Mouse (Mus musculus): ENCODE results near the gene Chst11.
A peak's percentile ranks its signal among the peaks of the same experiment; 100 is the strongest.

Gene Chst11

DNA sequence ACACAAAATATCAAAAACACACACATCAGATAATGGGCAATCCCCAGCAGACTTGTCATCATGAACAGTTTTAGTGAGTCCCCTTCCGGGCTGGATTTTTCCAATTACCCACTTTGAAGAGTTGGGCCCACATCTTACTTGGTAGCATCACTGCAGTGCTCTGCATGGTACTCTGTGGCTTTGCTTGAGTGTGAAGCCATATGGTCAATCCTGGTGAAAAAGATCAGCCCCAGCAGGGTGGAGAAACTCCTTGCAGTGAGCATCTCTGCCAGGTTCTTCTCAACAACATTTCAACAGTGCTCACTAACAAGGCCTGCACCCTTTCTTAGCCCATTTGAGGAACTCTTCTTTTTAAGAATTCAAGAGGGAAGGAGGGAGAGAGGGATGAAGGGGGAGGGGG lies 150.7 kb downstream of the Chst11 start:
- DNase-seq (ENCODE audit: low read depth in 1 of 2, low spot score in 2 of 2) = no peak

GRCm38 (mm10) chr10:83137103-83137502 lies 151.8 kb downstream of the Chst11 start:
- no peak for DNase-seq (ENCODE audit: low read depth in 1 of 2, low spot score in 2 of 2)

GRCm38 (mm10) chr10:83139276-83139675 lies 154.0 kb downstream of the Chst11 start:
- DNase-seq (ENCODE audit: low read depth in 1 of 2, low spot score in 2 of 2) = no peak

GRCm38 (mm10) chr10:83140258-83140936 lies 155.1 kb downstream of the Chst11 start:
- no peak for DNase-seq (ENCODE audit: low read depth in 1 of 2, low spot score in 2 of 2)

GRCm38 (mm10) chr10:83141434-83141833 lies 156.1 kb downstream of the Chst11 start:
- no peak for DNase-seq (ENCODE audit: low read depth in 1 of 2, low spot score in 2 of 2)

DNA sequence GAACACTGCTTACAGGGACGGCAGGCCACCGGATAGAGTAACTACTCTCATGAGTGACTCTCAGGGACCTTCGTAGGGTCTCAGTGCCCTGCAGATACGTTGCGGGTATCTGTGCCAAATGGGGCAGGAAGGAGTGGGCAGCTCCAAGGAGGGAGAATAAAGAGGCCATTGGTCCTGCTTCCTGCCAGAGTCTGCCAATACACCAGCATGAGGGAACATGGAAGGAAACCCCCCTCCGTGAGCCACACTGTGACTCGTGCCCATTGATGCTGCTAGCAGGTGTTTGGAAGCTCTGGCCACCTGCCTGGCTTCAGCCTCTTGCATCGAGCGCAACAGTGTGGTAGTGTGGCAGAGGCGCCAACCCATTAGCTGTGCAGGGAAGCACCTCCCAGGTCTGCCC lies 157.8 kb downstream of the Chst11 start:
- no peak for DNase-seq (ENCODE audit: low read depth in 1 of 2, low spot score in 2 of 2)

DNA sequence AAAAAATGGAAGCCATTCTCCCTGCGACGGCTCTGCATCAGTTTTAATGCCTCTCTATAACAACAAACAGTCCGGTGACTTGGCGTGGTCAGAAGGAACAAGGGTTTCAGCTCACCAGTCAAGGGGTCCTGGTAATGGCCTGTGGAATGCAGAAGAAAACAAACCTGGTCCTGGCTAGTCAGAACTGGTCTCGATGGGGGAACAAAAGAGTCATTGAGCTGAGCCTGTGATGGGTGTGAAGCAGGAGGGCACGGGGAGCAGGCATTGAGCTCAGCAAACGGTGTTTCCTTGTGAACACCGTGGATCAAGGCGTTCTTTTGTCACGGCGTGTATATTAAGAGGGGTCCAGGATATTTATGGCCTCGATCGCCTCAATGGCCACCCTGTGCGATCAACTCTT lies 160.5 kb downstream of the Chst11 start:
- DNase-seq (ENCODE audit: low read depth in 1 of 2, low spot score in 2 of 2) = no peak

- DNase-seq (ENCODE audit: low read depth in 1 of 2, low spot score in 2 of 2) = no peak
Observed at GRCm38 (mm10) chr10:83149342-83150178, 164.3 kb downstream of the Chst11 start.

DNA sequence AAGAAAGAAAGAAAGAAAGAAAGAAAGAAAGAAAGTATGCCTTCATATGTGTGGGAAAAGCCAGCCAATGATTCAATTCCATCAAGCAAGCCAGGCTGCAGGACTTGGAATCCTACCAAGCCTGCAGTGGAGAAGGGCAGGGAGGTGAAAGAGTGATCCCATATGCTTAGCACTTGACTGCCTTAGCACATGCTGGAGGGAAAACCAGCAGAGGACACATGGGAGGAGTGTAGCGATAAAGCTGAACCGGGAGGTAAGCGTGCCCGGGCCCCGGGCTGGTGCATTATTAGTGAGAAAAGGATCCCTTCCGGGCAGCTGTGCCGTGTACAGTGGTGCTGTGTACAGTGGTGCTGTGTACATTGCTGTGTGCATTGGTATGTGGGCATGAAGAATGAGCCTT lies 165.3 kb downstream of the Chst11 start:
- DNase-seq (ENCODE audit: low read depth in 1 of 2, low spot score in 2 of 2) = no peak

DNA sequence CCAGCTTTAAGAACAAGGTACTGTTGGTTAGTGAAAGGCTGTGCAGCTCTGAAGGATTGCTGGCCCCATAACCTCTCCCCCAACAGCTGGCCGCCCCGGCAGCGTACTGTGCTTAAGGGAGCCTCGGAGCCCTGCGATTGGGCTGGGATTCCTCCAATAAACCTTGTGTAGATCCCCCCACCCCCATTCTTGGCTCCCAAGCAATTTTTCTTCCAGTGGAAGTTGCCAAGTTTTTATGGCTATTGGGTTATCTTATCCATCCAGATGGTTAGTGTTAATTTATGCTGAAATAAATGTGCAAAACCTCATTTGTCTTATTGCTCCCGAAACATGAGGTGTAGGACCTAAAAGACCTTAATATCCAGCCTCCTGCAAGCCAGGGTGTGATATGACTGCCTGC lies 166.1 kb downstream of the Chst11 start:
- DNase-seq (ENCODE audit: low read depth in 1 of 2, low spot score in 2 of 2) = no peak

DNA sequence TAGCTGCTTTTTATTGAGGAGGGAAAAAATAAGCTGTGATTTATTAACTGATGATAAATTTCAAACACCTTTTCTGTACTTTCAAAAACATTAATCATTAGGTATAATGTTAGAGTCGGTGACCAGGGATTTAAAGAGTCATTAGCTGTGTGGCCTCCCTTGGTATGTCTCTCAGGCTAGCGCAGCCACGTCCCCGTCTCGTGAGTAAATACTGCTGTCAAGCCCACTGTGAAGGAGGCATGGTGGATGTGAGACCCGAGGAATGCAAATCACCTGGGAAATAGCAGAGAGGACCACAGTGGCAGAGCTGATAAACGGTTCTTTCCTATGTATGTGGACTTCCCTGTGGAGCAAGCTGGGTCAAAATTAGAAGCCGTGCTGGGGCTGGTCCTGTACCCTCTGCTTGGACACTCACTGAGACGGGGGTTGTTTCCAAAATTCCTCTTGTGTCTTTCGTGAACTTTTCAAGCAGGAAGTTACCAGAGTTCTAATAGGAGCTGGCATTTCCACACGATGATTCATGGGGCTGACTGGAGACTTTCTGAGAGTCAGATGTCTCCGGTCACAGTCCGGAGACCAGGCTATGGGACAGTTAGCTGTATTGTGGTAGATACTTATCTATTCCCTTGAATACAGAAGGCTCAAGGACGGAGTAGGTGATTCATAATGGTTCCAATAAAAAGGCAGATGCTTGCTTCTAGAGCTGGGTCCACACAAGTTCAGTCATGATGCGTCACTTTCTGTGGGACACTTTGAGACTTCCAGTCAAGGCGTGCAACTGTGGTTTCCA lies 166.8 kb downstream of the Chst11 start:
- no peak for DNase-seq (ENCODE audit: low read depth in 1 of 2, low spot score in 2 of 2)

GRCm38 (mm10) chr10:83152723-83153122 lies 167.4 kb downstream of the Chst11 start:
- DNase-seq (ENCODE audit: low read depth in 1 of 2, low spot score in 2 of 2) = no peak

DNA sequence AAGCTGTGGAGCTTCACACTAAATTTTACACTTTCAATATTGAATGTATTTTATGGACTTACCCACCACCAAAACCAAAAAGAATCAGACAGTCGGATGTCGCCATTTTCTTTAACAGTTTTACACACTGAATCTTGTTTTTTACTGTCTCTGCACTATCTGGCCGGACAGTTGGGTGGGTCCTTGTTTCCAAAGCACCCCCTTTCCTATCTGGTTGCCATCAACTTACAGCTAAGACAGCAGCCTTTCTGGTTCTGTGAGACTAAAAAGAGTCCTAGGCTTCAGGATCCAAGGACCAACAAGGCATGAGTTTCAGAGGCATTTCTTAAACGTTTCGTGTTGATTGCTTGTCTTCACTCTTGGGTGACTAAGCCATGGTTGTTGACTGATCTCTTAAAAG lies 168.1 kb downstream of the Chst11 start:
- no peak for DNase-seq (ENCODE audit: low read depth in 1 of 2, low spot score in 2 of 2)

GRCm38 (mm10) chr10:83153887-83154286 lies 168.6 kb downstream of the Chst11 start:
- DNase-seq (ENCODE audit: low read depth in 1 of 2, low spot score in 2 of 2) = peak; percentile 4 to 30

GRCm38 (mm10) chr10:83157289-83157688 lies 172.0 kb downstream of the Chst11 start:
- DNase-seq (ENCODE audit: low read depth in 1 of 2, low spot score in 2 of 2) = no peak

DNA sequence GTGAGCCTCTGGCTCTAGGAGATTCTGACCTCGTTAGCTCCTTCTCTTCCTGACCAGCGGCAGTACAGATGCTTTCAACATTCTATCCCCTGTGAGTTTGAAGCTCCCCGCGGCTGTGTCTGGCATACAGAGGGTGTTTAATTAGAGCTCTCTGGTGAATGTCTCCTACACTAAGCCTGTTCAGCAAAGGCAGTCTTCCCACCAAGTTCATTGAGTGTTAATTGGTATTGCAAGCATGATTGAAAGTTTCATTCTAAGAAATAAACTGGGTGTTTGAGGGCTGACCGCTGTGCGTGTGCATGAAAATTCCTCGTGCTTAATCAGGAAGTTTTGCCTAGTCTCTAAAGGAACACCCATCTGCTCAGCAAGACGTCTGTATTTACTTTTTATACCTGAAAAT lies 173.0 kb downstream of the Chst11 start:
- no peak for DNase-seq (ENCODE audit: low read depth in 1 of 2, low spot score in 2 of 2)

DNA sequence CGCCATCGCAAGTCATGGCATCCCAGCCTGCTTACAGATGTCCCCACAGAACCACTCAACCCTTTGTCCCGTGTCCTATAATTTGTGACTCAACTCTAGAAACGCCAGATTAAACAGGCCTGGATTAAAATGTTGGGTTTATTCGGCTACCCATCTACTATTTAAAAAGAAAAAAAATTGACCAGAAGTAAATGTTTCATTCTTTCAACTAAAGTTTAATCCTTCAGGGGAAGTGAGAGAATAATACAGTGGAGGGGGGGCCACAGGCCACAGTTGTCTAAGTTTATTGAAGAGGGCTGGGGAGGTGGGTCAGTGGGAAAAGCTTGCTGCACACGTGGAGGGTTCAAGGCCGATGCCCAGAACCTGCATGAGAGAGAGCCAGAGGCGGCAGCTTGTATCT lies 173.9 kb downstream of the Chst11 start:
- no peak for DNase-seq (ENCODE audit: low read depth in 1 of 2, low spot score in 2 of 2)

- DNase-seq (ENCODE audit: low read depth in 1 of 2, low spot score in 2 of 2) = no peak
Observed at GRCm38 (mm10) chr10:83161656-83162365, 176.5 kb downstream of the Chst11 start.

DNA sequence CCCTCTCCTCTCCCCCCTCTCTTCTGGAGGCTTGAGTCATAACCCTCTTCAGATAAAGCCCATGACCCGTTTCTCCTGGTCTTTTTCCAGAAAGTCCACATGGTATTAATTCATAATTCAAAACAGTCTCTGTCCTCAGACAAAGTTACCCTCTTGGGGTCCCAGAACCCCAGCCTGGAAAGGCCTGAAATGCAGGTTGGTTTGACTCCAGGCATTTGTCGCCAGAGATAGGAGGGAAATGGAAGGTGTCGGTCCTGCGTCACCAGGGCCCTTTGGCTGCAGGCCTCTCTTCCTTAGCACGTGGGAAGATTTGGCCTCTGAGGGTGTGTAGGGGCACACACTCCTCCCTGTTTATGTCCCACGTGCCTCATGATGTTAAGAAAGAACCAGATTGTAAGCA lies 178.6 kb downstream of the Chst11 start:
- DNase-seq (ENCODE audit: low read depth in 1 of 2, low spot score in 2 of 2) = no peak

DNA sequence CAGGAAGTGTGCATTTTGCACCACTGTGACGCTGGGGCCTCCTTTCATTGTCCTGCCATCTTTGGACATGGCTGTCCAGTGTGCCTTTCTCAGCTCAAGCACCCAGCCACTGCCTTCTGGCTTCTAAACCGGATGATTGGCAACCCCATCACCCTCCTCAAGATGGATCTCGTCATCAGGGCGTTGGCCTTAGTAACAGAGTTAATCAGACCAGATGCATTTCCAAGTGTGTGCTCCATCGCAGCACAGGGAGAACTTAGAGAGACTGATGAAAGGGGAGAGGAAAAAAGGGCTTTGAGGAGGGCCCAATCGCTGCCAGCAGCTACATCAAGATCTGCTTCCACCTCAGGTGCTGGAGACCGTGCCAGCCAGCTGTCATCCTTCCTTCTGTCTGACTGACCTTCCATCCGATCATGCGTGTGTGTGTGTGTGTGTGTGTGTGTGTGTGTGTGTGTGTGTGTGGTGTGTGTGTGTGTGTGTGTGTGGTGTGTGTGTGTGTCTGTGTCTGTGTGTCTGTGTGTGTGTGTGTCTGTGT lies 179.7 kb downstream of the Chst11 start:
- no peak for DNase-seq (ENCODE audit: low read depth in 1 of 2, low spot score in 2 of 2)

Data from monocyte, adult 2 months (primary cell).